Mouse (Mus musculus): ENCODE measurements around the gene Btn2a2.

DNA sequence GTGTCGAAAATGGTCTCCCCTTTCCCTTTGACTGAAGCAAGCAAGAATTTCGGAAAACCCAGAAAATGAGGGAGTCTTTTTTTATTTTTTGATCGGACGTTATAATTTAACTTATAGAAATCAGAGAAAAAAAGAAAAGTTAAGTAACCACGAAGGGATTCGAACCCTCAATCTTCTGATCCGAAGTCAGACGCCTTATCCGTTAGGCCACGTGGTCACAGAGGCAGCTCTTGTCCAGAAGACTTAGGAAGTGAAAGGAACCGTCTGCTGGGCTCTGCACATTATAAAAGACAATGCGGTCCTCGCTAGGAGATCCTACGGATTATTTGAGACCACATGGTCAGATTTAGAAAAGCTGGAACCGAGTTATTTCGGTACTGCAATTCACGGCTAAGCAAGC lies 37.7 kb upstream of the Btn2a2 start:
- TF ChIP-seq CTCF (IDR thresholded peaks at IDR 0.05; ENCODE audit: borderline replicate concordance, control insufficient read depth, extremely low read depth, insufficient read depth, low read length, poor library complexity) (no peak), POLR2A (IDR thresholded peaks at IDR 0.05; ENCODE audit: control insufficient read depth, extremely low read depth, insufficient read depth, low read length, poor library complexity) (no peak)

All from thymus, adult 2 months (tissue).